Mouse (Mus musculus) MEL-GATA-1-ER (cell line): ENCODE results near the gene Catsperg1.
"Not testable (repeated sequence)": the region's sequence is repeated elsewhere in the genome, so short reads cannot be mapped to it uniquely, and the experiment has no call there.

Experiments
- DNase-seq: peaks from one replicate; pipeline ENCODE4 v3.0.0-alpha.2; 2012; ENCODE audit warnings: low read depth; ENCODE audit errors: extremely low read depth

Gene Catsperg1

DNA sequence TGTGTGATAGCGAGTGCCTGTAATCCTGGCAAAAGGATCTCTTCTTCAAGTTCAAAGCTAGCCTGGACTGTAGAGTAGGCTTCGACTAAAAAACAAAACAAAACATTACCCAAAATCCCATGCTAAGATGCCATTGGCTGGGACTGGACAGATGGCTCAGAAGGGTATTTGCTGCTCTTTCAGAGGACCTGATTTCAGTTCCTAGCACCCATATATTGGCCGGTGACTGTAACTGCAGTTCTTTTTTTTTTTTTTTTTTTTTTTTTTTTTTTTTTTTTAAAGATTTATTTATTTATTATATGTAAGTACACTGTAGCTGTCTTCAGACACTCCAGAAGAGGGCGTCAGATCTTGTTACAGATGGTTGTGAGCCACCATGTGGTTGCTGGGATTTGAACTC lies 74.6 kb downstream of the Catsperg1 start:
- DNase-seq, result not testable (repeated sequence)

DNA sequence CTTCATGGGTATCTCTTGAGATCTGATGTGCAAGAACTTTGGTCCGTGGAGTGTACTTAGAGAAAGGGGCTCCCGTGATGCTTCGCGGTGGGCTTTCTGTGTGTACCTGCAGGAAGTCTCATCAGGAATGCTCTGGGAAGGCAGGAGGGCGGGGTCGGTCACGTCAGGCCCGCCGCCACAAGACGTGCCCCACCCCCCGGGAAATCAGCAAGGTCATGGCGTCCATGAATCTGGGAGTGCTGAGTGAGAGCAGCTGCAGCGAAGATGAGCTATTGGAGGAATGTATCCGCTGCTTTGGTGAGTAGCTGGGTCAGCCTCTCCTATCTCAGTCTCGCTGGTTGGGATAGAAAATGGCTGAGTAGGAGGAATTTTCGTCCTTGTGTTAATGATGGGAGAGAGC lies 76.4 kb downstream of the Catsperg1 start:
- DNase-seq, result no peak

DNA sequence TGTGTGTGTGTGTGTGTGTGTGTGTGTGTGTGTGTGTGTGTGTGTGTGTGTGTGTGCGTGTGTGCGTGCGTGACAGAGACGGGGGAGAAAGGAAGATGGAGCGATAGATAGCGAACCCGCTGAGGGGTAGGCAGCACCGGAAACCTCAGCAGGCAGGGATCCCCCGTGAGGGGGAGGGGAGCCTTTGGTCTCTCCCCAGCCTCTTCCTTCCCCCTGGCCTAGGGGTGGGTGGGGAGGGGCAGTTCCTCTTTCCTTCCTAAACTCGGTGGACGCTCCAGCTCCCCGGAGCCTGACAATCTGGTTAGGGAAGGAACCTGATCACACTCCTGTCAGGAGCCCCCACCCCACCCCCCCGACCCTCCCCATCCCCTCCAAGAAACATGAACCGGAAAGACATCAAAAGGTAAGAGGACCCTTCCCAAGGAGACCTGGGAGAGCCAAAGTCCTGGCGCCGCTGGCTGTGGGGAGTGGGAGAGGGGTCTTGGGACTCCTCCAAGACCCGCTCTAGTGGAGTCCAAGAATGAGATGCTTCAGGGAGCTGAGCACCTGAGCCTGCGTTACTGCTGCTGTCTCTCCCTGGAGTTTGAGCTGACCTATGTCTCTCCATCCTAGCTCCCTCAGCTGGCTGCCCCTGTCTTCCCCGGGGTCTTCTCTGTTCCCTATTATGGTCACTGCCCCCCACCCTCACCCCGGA lies 79.0 kb downstream of the Catsperg1 start, which contains the start of gene Rasgrp4:
Gene Rasgrp4, plus strand, starts transcription at position 159 of the 694 bp plus-strand sequence.
- peak; percentile 78 for DNase-seq

DNA sequence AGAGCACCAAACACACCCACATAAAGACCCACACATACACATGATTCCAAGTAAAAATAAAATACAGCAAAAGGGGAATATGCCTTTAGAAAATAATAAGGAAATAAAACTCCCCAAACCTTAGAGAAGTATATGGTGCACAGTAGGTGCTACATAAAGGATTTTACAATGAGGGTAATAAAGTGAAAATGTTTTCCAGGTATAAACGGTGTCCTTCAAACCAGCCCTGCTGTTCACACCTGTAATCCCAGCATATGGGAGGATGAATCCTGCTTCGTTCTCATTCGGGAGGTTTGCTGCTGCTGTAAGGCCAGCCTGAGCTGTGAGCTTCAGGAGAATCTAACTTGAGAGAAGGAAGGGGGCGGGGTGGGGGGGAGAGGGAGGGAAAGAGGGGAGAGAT lies 79.6 kb downstream of the Catsperg1 start:
- DNase-seq, result peak; percentile 49
